Mouse (Mus musculus) E14TG2a.4 (cell line): Measurements from ENCODE around the gene Gpx7.

ENCODE experiments used
- CTCF ChIP-seq: conservative IDR thresholded peaks from 2 replicates; pipeline ENCODE4 v1.5.1; 2014; ENCODE audit warnings: low read length
- NANOG ChIP-seq: IDR thresholded peaks from 2 replicates; pipeline ENCODE4 v1.6.1; 2014; ENCODE audit warnings: borderline replicate concordance, low read length, mixed read lengths

- TF ChIP-seq CTCF = no peak
- no peak for TF ChIP-seq NANOG
Measured at GRCm38 (mm10) chr4:108387681-108388253, 19.0 kb downstream of the Gpx7 start.
